Mouse (Mus musculus): Measurements from ENCODE around the gene Esrrg. TPM values are rescaled to one million over a fixed set of nuclear protein-coding genes. Genes with fewer than 3 reads are reported as not detected.

Gene Esrrg
- polyA plus RNA-seq, 1 experiment from 2014 or later = 21.2 TPM

GRCm38 (mm10) chr1:187650786-187651687 is 42.4 kb downstream of the Esrrg start:
- Histone ChIP-seq H3K4me3 (peak overlapping the region; percentile 72), H3K4me2 (peak overlapping the region; percentile 78), H3K9ac (peak overlapping the region; percentile 93), H3K9me3 (no peaks in the 10 kb centered on the region), H3K36me3 (no peaks in the 10 kb centered on the region), H3K4me1 (peaks cover 37% of the 10 kb centered on the region), H3K27me3 (replicated peaks) (no peaks in the 10 kb centered on the region), H3K27ac (replicated peaks) (peak overlapping the region; percentile 92)
- no peak for ATAC-seq (ENCODE audit: extremely low read depth, insufficient number of reproducible peaks, low FRiP score, low TSS enrichment)
- WGBS = 4% methylated on average over 24 of the region's 24 CpGs

DNA sequence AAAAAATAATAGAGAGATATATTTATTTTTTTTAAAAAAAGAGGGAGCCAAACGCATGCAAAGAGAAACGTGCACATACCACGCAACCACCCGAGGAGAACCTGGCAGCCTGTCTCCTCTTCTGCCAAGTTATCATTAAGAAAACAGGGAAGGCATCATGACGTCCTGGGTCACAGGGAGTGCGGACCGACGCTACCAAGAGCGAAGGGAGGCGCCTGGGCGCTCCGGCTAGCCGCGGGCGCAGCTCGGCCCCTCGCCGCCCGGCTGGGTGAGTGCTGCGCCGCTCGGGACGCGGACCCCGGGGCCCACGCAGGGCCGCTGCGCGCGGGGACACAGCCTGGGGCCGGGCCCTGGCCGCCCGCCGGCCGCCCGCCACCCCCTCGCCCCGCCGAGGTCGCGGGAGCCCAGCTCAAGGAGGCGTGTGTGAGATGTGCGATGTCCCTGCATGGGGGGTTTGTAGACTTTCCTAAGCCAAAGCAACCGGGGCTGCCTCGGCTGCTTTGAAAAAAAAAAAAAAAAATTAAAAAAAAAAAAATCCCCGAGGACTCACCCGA is 43.2 kb downstream of the Esrrg start:
- H3K9me3 ChIP-seq = no peaks in the 10 kb centered on the region

GRCm38 (mm10) chr1:187652445-187652844 is 43.9 kb downstream of the Esrrg start:
- H3K4me2 ChIP-seq = peak overlapping the region; percentile 78
- H3K4me3 ChIP-seq = peak overlapping the region; percentile 72
- H3K27ac ChIP-seq (replicated peaks) = peak overlapping the region; percentile 92
- no peaks in the 10 kb centered on the region for H3K36me3 ChIP-seq
- H3K9ac ChIP-seq = peak overlapping the region; percentile 93
- no peaks in the 10 kb centered on the region for H3K27me3 ChIP-seq (replicated peaks)
- peaks cover 37% of the 10 kb centered on the region for H3K4me1 ChIP-seq
- WGBS = 5% methylated on average over 7 of the region's 7 CpGs
- H3K9me3 ChIP-seq = no peaks in the 10 kb centered on the region
- no peak for ATAC-seq (ENCODE audit: extremely low read depth, insufficient number of reproducible peaks, low FRiP score, low TSS enrichment)

More for the DNA sequence above, 43.2 kb downstream of the Esrrg start:
- Histone ChIP-seq H3K27ac (replicated peaks) (peak overlapping the region; percentile 92), H3K9ac (peak overlapping the region; percentile 93), H3K4me3 (peak overlapping the region; percentile 72), H3K36me3 (no peaks in the 10 kb centered on the region), H3K4me2 (peak overlapping the region; percentile 78), H3K4me1 (peaks cover 37% of the 10 kb centered on the region), H3K27me3 (replicated peaks) (no peaks in the 10 kb centered on the region)
- under 1% methylated on average over 47 of the region's 47 CpGs for WGBS
- 0 out of 2 replicates have a peak, but pooled peaks have one; percentile 33 for ATAC-seq (ENCODE audit: extremely low read depth, insufficient number of reproducible peaks, low FRiP score, low TSS enrichment)

DNA sequence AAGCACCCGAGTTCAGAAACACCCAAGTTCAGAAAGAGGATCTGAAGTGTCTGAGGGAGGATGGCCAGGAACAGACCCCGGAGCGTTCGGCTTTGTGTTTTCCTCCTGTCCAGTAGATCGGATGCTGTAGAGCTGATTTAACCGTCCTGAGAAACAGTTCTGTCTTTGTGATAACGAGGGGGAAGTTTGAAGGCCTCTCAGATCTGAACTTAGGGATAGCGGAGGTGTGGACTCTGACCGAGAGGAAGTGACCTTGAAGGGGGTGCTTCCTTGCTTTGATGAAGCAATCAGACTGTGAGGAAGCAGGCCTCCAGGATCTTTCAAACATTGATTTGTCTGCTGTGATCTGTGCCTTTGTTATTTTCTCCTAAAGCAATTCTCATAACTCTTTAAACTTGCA is 44.8 kb downstream of the Esrrg start:
- H3K4me2 ChIP-seq = peak overlapping the region; percentile 78
- no peaks in the 10 kb centered on the region for H3K9me3 ChIP-seq
- no peaks in the 10 kb centered on the region for H3K36me3 ChIP-seq
- no peak for ATAC-seq (ENCODE audit: extremely low read depth, insufficient number of reproducible peaks, low FRiP score, low TSS enrichment)
- no peaks in the 10 kb centered on the region for H3K27me3 ChIP-seq (replicated peaks)
- H3K4me3 ChIP-seq = no peak overlapping the region
- H3K4me1 ChIP-seq = peaks cover 37% of the 10 kb centered on the region
- H3K9ac ChIP-seq = peak overlapping the region; percentile 93
- H3K27ac ChIP-seq (replicated peaks) = peak overlapping the region; percentile 92
- 17% methylated on average over 9 of the region's 9 CpGs for WGBS

GRCm38 (mm10) chr1:187660963-187661362 is 52.4 kb downstream of the Esrrg start:
- Histone ChIP-seq H3K4me2 (peak overlapping the region; percentile 26), H3K4me1 (peaks cover 55% of the 10 kb centered on the region), H3K9me3 (no peaks in the 10 kb centered on the region), H3K4me3 (no peak overlapping the region), H3K27me3 (replicated peaks) (no peaks in the 10 kb centered on the region), H3K27ac (replicated peaks) (peak overlapping the region; percentile 79; the same call in 1 of the 2 replicates), H3K36me3 (no peaks in the 10 kb centered on the region), H3K9ac (no peak overlapping the region)
- 51% methylated on average over 9 of the region's 9 CpGs for WGBS
- no peak for ATAC-seq (ENCODE audit: extremely low read depth, insufficient number of reproducible peaks, low FRiP score, low TSS enrichment)

DNA sequence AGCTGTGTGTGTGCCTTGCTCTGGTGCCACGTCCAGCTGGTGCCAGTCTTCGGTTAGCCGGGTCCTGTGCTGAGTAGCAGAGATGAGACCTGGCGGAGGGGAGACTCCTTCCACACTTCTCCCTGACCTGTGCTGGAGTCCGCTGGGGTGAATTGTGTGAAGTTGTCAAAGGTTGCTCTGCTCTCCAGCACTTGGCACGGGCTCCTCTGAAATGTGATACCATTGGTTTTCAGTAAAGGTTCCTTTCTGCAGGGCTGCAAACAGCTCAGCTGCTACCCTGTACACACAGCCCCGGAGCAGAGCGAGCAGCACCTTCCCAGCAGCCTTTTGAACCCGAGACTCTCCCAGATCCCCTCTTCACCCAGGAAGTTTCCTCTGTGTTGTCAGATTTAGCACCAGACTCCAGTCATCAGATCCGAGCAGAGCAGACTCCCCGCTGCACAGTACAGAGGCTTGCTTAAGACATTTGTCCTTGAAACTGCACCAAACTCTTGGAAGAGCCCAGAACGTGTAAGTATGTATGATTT is 53.6 kb downstream of the Esrrg start:
- Histone ChIP-seq H3K4me2 (peak overlapping the region; percentile 68), H3K36me3 (no peaks in the 10 kb centered on the region), H3K9me3 (no peaks in the 10 kb centered on the region), H3K9ac (peak overlapping the region; percentile 73), H3K4me3 (peak overlapping the region; percentile 39), H3K4me1 (peaks cover 58% of the 10 kb centered on the region), H3K27me3 (replicated peaks) (no peaks in the 10 kb centered on the region), H3K27ac (replicated peaks) (peak overlapping the region; percentile 79)
- ATAC-seq (ENCODE audit: extremely low read depth, insufficient number of reproducible peaks, low FRiP score, low TSS enrichment) = peak; percentile 34; the same call in 1 of the 2 replicates
- WGBS = 21% methylated on average over 12 of the region's 12 CpGs

- Histone ChIP-seq H3K4me3 (no peak overlapping the region), H3K36me3 (no peaks in the 10 kb centered on the region), H3K4me1 (peaks cover 58% of the 10 kb centered on the region), H3K4me2 (peak overlapping the region; percentile 68; the same call in 1 of the 2 replicates), H3K27ac (replicated peaks) (no peak overlapping the region), H3K9me3 (no peaks in the 10 kb centered on the region), H3K9ac (peak overlapping the region; percentile 20; the same call in 1 of the 2 replicates), H3K27me3 (replicated peaks) (no peaks in the 10 kb centered on the region)
- no peak for ATAC-seq (ENCODE audit: extremely low read depth, insufficient number of reproducible peaks, low FRiP score, low TSS enrichment)
- 73% methylated on average over 6 of the region's 6 CpGs for WGBS
Observed at GRCm38 (mm10) chr1:187663376-187663775, 54.8 kb downstream of the Esrrg start.

- Histone ChIP-seq H3K27ac (replicated peaks) (no peak overlapping the region), H3K9ac (no peak overlapping the region), H3K4me3 (no peak overlapping the region), H3K9me3 (no peaks in the 10 kb centered on the region), H3K36me3 (no peaks in the 10 kb centered on the region), H3K4me2 (no peak overlapping the region), H3K27me3 (replicated peaks) (no peaks in the 10 kb centered on the region), H3K4me1 (peaks cover 58% of the 10 kb centered on the region)
- WGBS = 76% methylated on average over 7 of the region's 7 CpGs
- ATAC-seq (ENCODE audit: extremely low read depth, insufficient number of reproducible peaks, low FRiP score, low TSS enrichment) = no peak
Observed at GRCm38 (mm10) chr1:187664261-187664660, 55.7 kb downstream of the Esrrg start.

- Histone ChIP-seq H3K4me1 (peaks cover 51% of the 10 kb centered on the region), H3K9ac (no peak overlapping the region), H3K9me3 (no peaks in the 10 kb centered on the region), H3K4me2 (no peak overlapping the region), H3K36me3 (no peaks in the 10 kb centered on the region), H3K27me3 (replicated peaks) (no peaks in the 10 kb centered on the region), H3K27ac (replicated peaks) (no peak overlapping the region), H3K4me3 (no peak overlapping the region)
- WGBS = 42% methylated on average over 10 of the region's 10 CpGs
- ATAC-seq (ENCODE audit: extremely low read depth, insufficient number of reproducible peaks, low FRiP score, low TSS enrichment) = no peak
Observed at GRCm38 (mm10) chr1:187665901-187666600, 57.5 kb downstream of the Esrrg start.

DNA sequence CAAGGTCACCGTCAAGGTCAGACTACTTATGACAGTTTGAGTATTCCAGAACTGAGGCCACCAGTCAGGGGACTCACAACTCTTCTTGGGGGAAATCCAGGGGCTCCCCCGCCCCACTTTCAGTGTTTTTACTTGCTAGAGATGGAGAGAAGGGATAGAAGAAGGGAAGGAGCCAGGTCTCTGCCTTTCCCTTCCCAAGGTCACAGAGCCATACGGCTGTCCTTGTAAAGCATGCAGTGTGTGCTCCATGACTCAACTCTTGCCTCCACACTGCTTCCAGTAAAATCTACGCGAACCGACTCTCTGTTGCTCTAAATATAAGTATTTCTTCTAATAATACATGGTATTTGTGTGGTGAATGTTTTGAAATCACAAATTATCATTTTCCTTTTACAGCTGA is 61.2 kb downstream of the Esrrg start:
- Histone ChIP-seq H3K4me1 (peaks cover 26% of the 10 kb centered on the region), H3K4me3 (no peak overlapping the region), H3K9ac (no peak overlapping the region), H3K36me3 (no peaks in the 10 kb centered on the region), H3K9me3 (no peaks in the 10 kb centered on the region), H3K27ac (replicated peaks) (no peak overlapping the region), H3K4me2 (no peak overlapping the region), H3K27me3 (replicated peaks) (no peaks in the 10 kb centered on the region)
- ATAC-seq (ENCODE audit: extremely low read depth, insufficient number of reproducible peaks, low FRiP score, low TSS enrichment) = no peak
- 80% methylated on average over 6 of the region's 6 CpGs for WGBS

DNA sequence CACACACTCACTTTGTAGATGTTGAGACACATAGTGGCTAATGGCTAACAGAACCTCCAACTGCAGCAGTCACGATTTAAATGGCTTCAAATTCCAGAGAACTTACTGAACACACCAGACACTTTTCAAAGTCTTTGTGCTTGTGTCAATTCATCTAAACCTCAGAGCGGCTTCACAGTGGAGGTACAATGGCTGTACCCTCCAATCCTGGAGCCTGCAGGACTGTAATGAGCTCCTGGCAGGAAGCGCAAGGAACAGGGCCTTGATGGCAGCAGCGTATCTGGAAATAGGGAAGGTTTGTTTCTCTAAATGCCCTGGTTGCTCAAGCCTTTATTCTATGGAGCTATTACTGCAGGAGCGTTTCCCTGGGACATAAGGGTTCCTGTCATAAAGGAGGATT is 63.9 kb downstream of the Esrrg start:
- H3K27ac ChIP-seq (replicated peaks) = no peak overlapping the region
- no peaks in the 10 kb centered on the region for H3K27me3 ChIP-seq (replicated peaks)
- no peak overlapping the region for H3K4me3 ChIP-seq
- 79% methylated on average over 5 of the region's 5 CpGs for WGBS
- ATAC-seq (ENCODE audit: extremely low read depth, insufficient number of reproducible peaks, low FRiP score, low TSS enrichment) = no peak
- no peaks in the 10 kb centered on the region for H3K36me3 ChIP-seq
- H3K4me2 ChIP-seq = no peak overlapping the region
- H3K9ac ChIP-seq = no peak overlapping the region
- no peaks in the 10 kb centered on the region for H3K9me3 ChIP-seq
- H3K4me1 ChIP-seq = peaks cover 28% of the 10 kb centered on the region
